Mouse (Mus musculus) c-Kit-negative CD71-positive TER-119-positive erythroid progenitor cells, embryonic 14.5 days (primary cell): ENCODE data around the gene Itgb3bp.

ENCODE experiments used
- DNase-seq: peaks from one replicate; pipeline ENCODE4 v3.0.0-alpha.2; 2013; ENCODE audit warnings: low read depth, low spot score

Itgb3bp gene

GRCm38 (mm10) chr4:99725914-99726451, 203.6 kb downstream of the Itgb3bp start:
- DNase-seq: no peak

- DNase-seq: no peak
Measured at GRCm38 (mm10) chr4:99724331-99724730, 205.3 kb downstream of the Itgb3bp start.

- DNase-seq: no peak
Measured at GRCm38 (mm10) chr4:99717905-99718304, 211.7 kb downstream of the Itgb3bp start.

- peak; percentile 21 for DNase-seq
Measured at GRCm38 (mm10) chr4:99715783-99716416, 213.7 kb downstream of the Itgb3bp start.
